Mouse (Mus musculus) MEL (cell line): Measurements from ENCODE around the gene Pid1. TPM values are rescaled to one million over a fixed set of nuclear protein-coding genes. Genes with fewer than 3 reads are reported as not detected.

Experiments
- DNase-seq: peaks from one replicate; pipeline ENCODE4 v3.0.0; 2011; ENCODE audit warnings: low read depth, low spot score
- H3K27ac ChIP-seq: 2 replicates; pipeline ENCODE4 v1.5.1; 2012; ENCODE audit warnings: low read depth, mild to moderate bottlenecking, control low read depth, low read length, moderate library complexity; ENCODE audit not compliant: control insufficient read depth
- H3K27me3 ChIP-seq, 2 experiments: fragments of 150-350 bp in 1 of 2; sonication (generic) in 1 of 2; 2 replicates each; pipeline ENCODE4 v1.6.1; 2012; ENCODE audit warnings: low read length in 2 of 2, mild to moderate bottlenecking in 2 of 2, improper control_type of control experiment in 1 of 2, moderate library complexity in 1 of 2; ENCODE audit not compliant: insufficient read depth in 2 of 2, control insufficient read depth in 1 of 2
- H3K36me3 ChIP-seq, 2 experiments: 2 replicates each; pipeline ENCODE4 v1.6.1; 2012 to 2014; ENCODE audit warnings: low read length in 2 of 2, improper control_type of control experiment in 1 of 2, inconsistent platforms in 1 of 2, mild to moderate bottlenecking in 1 of 2; ENCODE audit not compliant: insufficient read depth in 2 of 2, control insufficient read depth in 1 of 2
- H3K4me1 ChIP-seq, 2 experiments: fragments of 150-350 bp in 1 of 2; sonication (generic) in 1 of 2; 2 replicates each; pipeline ENCODE4 v1.6.1; 2012; ENCODE audit warnings: low read length in 2 of 2, improper control_type of control experiment in 1 of 2, mild to moderate bottlenecking in 1 of 2; ENCODE audit not compliant: insufficient read depth in 2 of 2, control insufficient read depth in 1 of 2
- H3K4me3 ChIP-seq, 2 experiments: fragments of 150-350 bp in 1 of 2; sonication (generic) in 1 of 2; 2 replicates each; pipeline ENCODE4 v1.5.1; 2012; ENCODE audit warnings: low read depth in 2 of 2, low read length in 2 of 2, mild to moderate bottlenecking in 2 of 2, moderate library complexity in 2 of 2, control low read depth in 1 of 2, improper control_type of control experiment in 1 of 2; ENCODE audit not compliant: control insufficient read depth in 1 of 2, insufficient read depth in 1 of 2
- H3K79me2 ChIP-seq: 2 replicates; pipeline ENCODE4 v1.6.1; 2012; ENCODE audit warnings: mild to moderate bottlenecking, low read length, moderate library complexity; ENCODE audit not compliant: control insufficient read depth, poor library complexity, insufficient read depth
- H3K9ac ChIP-seq: 2 replicates; pipeline ENCODE4 v1.6.1; 2012; ENCODE audit warnings: low read depth, mild to moderate bottlenecking, control low read depth, low read length, moderate library complexity; ENCODE audit not compliant: control insufficient read depth, poor library complexity, severe bottlenecking
- H3K9me3 ChIP-seq: fragments of 150-350 bp; sonication (generic); replicated peaks from 2 replicates; pipeline ENCODE4 v1.6.1; 2012; ENCODE audit warnings: mild to moderate bottlenecking, low read length, improper control_type of control experiment, moderate library complexity; ENCODE audit not compliant: insufficient read depth
- BHLHE40 ChIP-seq: IDR thresholded peaks from 2 replicates; pipeline ENCODE4 v1.6.1; 2012; ENCODE audit warnings: low read depth, mild to moderate bottlenecking, inconsistent platforms, low read length, improper control_type of control experiment, borderline replicate concordance
- CHD1 ChIP-seq: IDR thresholded peaks from 2 replicates; pipeline ENCODE4 v1.6.1; 2012; ENCODE audit warnings: low read depth, mild to moderate bottlenecking, inconsistent platforms, low read length, improper control_type of control experiment
- CHD2 ChIP-seq: IDR thresholded peaks from 2 replicates; pipeline ENCODE4 v1.6.1; 2011; ENCODE audit warnings: low read length, improper control_type of control experiment
- E2F4 ChIP-seq: IDR thresholded peaks from 2 replicates; pipeline ENCODE4 v1.6.1; 2011; ENCODE audit warnings: low read depth, low read length, improper control_type of control experiment, borderline replicate concordance
- EP300 ChIP-seq, 2 experiments: IDR thresholded peaks; 2 replicates each; pipeline ENCODE4 v1.6.1; 2011; ENCODE audit warnings: improper control_type of control experiment in 2 of 2, low read length in 2 of 2, low read depth in 1 of 2, mild to moderate bottlenecking in 1 of 2
- GABPA ChIP-seq: IDR thresholded peaks from 2 replicates; pipeline ENCODE4 v1.6.1; 2012; ENCODE audit warnings: low read depth, mild to moderate bottlenecking, inconsistent platforms, low read length, improper control_type of control experiment, moderate library complexity
- GATA1 ChIP-seq: IDR thresholded peaks from 2 replicates; pipeline ENCODE4 v1.6.1; 2011; ENCODE audit warnings: low read depth, low read length, improper control_type of control experiment
- HCFC1 ChIP-seq: IDR thresholded peaks from 2 replicates; pipeline ENCODE4 v1.6.1; 2012; ENCODE audit warnings: low read depth, mild to moderate bottlenecking, inconsistent platforms, low read length, improper control_type of control experiment, moderate library complexity
- JUND ChIP-seq: IDR thresholded peaks from 2 replicates; pipeline ENCODE4 v1.6.1; 2011; ENCODE audit warnings: low read depth, mild to moderate bottlenecking, improper control_type of control experiment, low read length
- MEF2A ChIP-seq: IDR thresholded peaks from 2 replicates; pipeline ENCODE4 v1.6.1; 2014; ENCODE audit warnings: low read depth, mild to moderate bottlenecking, inconsistent platforms, low read length, improper control_type of control experiment; ENCODE audit not compliant: poor library complexity, insufficient replicate concordance, severe bottlenecking; ENCODE audit errors: extremely low read depth
- NELFE ChIP-seq: IDR thresholded peaks from 2 replicates; pipeline ENCODE4 v1.6.1; 2011; ENCODE audit warnings: low read depth, low read length, improper control_type of control experiment
- NRF1 ChIP-seq: IDR thresholded peaks from 2 replicates; pipeline ENCODE4 v1.6.1; 2014; ENCODE audit warnings: low read depth, mild to moderate bottlenecking, inconsistent platforms, low read length, improper control_type of control experiment, moderate library complexity; ENCODE audit not compliant: poor library complexity, insufficient read depth, severe bottlenecking
- RCOR1 ChIP-seq: IDR thresholded peaks from 2 replicates; pipeline ENCODE4 v1.6.1; 2012; ENCODE audit warnings: low read depth, mild to moderate bottlenecking, inconsistent platforms, low read length, improper control_type of control experiment
- SMC3 ChIP-seq: IDR thresholded peaks from 2 replicates; pipeline ENCODE4 v1.6.1; 2011; ENCODE audit warnings: low read depth, low read length, improper control_type of control experiment
- TAL1 ChIP-seq: IDR thresholded peaks from 2 replicates; pipeline ENCODE4 v1.6.1; 2012; ENCODE audit warnings: mild to moderate bottlenecking, inconsistent platforms, low read length, moderate library complexity, mixed read lengths
- TBP ChIP-seq: IDR thresholded peaks from 2 replicates; pipeline ENCODE4 v1.8.0; 2011; ENCODE audit warnings: low read depth, low read length, improper control_type of control experiment
- USF2 ChIP-seq, 2 experiments: IDR thresholded peaks; 2 replicates each; pipeline ENCODE4 v1.6.1; 2011 to 2012; ENCODE audit warnings: improper control_type of control experiment in 2 of 2, low read length in 2 of 2, borderline replicate concordance in 1 of 2, inconsistent platforms in 1 of 2, low read depth in 1 of 2, mild to moderate bottlenecking in 1 of 2; ENCODE audit not compliant: insufficient read depth in 1 of 2
- ZC3H11A ChIP-seq: IDR thresholded peaks from 2 replicates; pipeline ENCODE4 v1.6.1; 2012; ENCODE audit warnings: low read depth, mild to moderate bottlenecking, inconsistent platforms, low read length, improper control_type of control experiment
- ZMIZ1 ChIP-seq: IDR thresholded peaks from 2 replicates; pipeline ENCODE4 v1.6.1; 2012; ENCODE audit warnings: low read depth, mild to moderate bottlenecking, inconsistent platforms, low read length, improper control_type of control experiment, moderate library complexity
- ZNF384 ChIP-seq: IDR thresholded peaks from 2 replicates; pipeline ENCODE4 v1.6.1; 2012; ENCODE audit warnings: low read depth, mild to moderate bottlenecking, inconsistent platforms, low read length, improper control_type of control experiment
- polyA plus RNA-seq, 2 experiments: library from polyadenylated mRNA; stranded (reverse) in 1 of 2; unstranded in 1 of 2; fragments of >175 nt in 1 of 2; fragments of >200 nt in 1 of 2; gene quantifications; 2 replicates each; pipeline versions ENCODE4 v1.2.1 to v1.2.4; 2012; ENCODE audit warnings: low replicate concordance in 2 of 2, low read depth in 1 of 2; ENCODE audit not compliant: insufficient read length in 2 of 2, insufficient read depth in 1 of 2, missing spikeins in 1 of 2
- total RNA-seq: library from RNA; depleted of rRNA; stranded (reverse); fragments of 300-350 nt; gene quantifications from 2 replicates; pipeline ENCODE4 v1.2.3, GENCODE M21; 2012

Gene Pid1
- total and polyA plus RNA-seq, 3 experiments, result not detected

DNA sequence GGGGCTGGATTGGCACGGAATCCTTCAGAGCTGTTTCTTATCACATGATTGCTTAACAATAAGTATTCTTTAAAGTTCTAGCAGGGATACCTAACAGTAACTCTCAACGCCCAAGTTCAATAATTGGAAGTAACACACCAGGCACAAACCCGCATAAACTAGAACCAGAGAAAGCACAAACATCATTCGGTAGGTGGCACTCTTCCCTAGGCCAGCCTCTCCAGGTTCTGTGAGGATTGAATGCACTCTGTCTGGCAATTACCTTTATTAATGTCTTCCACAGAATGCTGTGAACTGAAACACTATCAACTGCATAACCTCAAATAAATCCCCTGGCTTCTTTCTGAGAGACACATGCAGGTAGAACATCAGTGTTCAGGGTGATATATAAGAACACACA is 235.5 kb downstream of the Pid1 start:
- H3K4me1 ChIP-seq, result no peaks in the 10 kb centered on the region

DNA sequence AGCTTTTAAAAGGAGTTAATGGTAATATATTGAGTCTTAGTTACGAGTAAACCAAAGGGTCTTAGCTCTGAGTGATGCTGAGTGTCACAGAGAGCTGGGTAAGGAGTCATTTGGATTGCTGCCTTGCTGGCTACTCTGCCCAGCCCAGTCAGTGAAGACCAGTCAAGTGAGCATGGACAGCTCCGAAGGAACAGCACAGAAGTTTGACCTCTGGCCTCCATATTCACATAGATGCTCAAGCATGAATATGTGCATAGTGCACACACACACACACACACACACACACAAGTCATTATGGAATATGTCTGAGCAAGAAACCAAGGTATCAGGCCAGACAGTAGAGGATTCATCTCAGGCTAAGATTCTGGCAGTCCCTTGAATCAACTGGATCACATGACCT is 244.7 kb downstream of the Pid1 start:
- Histone ChIP-seq H3K27me3 (no peaks in the 10 kb centered on the region; a peak in 1 of 4 replicates), H3K9me3 (no peaks in the 10 kb centered on the region), H3K79me2 (no peaks in the 10 kb centered on the region), H3K27ac (no peak overlapping the region), H3K4me3 (no peak overlapping the region), H3K9ac (no peak overlapping the region), H3K36me3 (no peaks in the 10 kb centered on the region)
- no peak for DNase-seq
- no peak for TF ChIP-seq NRF1
- TF ChIP-seq CHD2, result no peak
- no peak for TF ChIP-seq E2F4
- TF ChIP-seq HCFC1, result no peak
- TF ChIP-seq, all 39 proteins: peak for 0
- no peaks in the 10 kb centered on the region for H3K4me1 ChIP-seq

More for the DNA sequence above, 235.5 kb downstream of the Pid1 start:
- no peak overlapping the region for H3K27ac ChIP-seq
- no peak for TF ChIP-seq BHLHE40
- TF ChIP-seq ZNF384, result no peak
- TF ChIP-seq JUND, result no peak
- no peak for TF ChIP-seq ZC3H11A
- no peak for TF ChIP-seq GATA1
- no peak for TF ChIP-seq RCOR1
- no peak for TF ChIP-seq EP300 (IDR thresholded peaks at IDR 0.05; ENCODE audit: low read depth in 1 of 2, low read length in 2 of 2)
- no peak for TF ChIP-seq ZMIZ1
- no peak for TF ChIP-seq USF2 (IDR thresholded peaks at IDR 0.05; ENCODE audit: borderline replicate concordance in 1 of 2, insufficient read depth in 1 of 2, low read depth in 1 of 2, low read length in 2 of 2)
- TF ChIP-seq CHD1, result no peak
- TF ChIP-seq TAL1, result no peak
- no peak for TF ChIP-seq MEF2A
- no peak for TF ChIP-seq TBP
- no peak for TF ChIP-seq E2F4
- TF ChIP-seq NELFE, result no peak
- no peak for TF ChIP-seq GABPA
- TF ChIP-seq SMC3, result no peak
- TF ChIP-seq, all 39 proteins: peak for 0
- H3K79me2 ChIP-seq, result no peaks in the 10 kb centered on the region
- no peak overlapping the region for H3K9ac ChIP-seq
- H3K4me3 ChIP-seq, result no peak overlapping the region
- H3K36me3 ChIP-seq, result no peaks in the 10 kb centered on the region
- no peaks in the 10 kb centered on the region for H3K27me3 ChIP-seq
- DNase-seq, result no peak
- H3K9me3 ChIP-seq, result no peaks in the 10 kb centered on the region
